Mouse (Mus musculus) heart, postnatal 25 days (tissue): Measurements from ENCODE around the gene Lcat. TPM values are rescaled to one million over a fixed set of nuclear protein-coding genes. Genes with fewer than 3 reads are reported as not detected.
"Not testable (repeated sequence)": the region's sequence is repeated elsewhere in the genome, so short reads cannot be mapped to it uniquely, and the experiment has no call there.

ENCODE experiments used
- DNase-seq: peaks from one replicate; pipeline ENCODE4 v3.0.0; 2022; ENCODE audit warnings: low spot score
- intact Hi-C: fragments of 180-260 bp; cut with DNase I; formaldehyde crosslinking; loops from one replicate; pipeline ENCODE4 v1.15.1; 2025
- total RNA-seq, 2 experiments: library from RNA; stranded (reverse); gene quantifications; 2 replicates each; pipeline ENCODE4 v1.2.3; 2021

Gene Lcat
- total RNA-seq, result 1 to 10 TPM in 1 of 2 experiments, under 1 TPM in 1; 0.75 to 1.3 TPM

- DNase-seq, result no peak
- intact Hi-C loops, result no loop called here
Observed at GRCm38 (mm10) chr8:105943321-105943739, at the start of gene Lcat. TSS of gene Lcat (minus strand) at chr8:105943382.

GRCm38 (mm10) chr8:105992499-105992898 lies 49.3 kb upstream of the Lcat start:
- intact Hi-C loops, result loop anchor here (5.0 kb wide), 2 partner anchors 85 to 125 kb away; no protein-coding TSS in a partner anchor

GRCm38 (mm10) chr8:105991546-105991945 lies 48.4 kb upstream of the Lcat start:
- intact Hi-C loops, result loop anchor here (1.0 to 5.0 kb wide), 3 partner anchors 31 to 126 kb away; no protein-coding TSS in a partner anchor
- DNase-seq, result no peak

More at GRCm38 (mm10) chr8:105992499-105992898, 49.3 kb upstream of the Lcat start:
- DNase-seq, result no peak

GRCm38 (mm10) chr8:105990856-105991387 lies 47.7 kb upstream of the Lcat start, which contains the start of gene Dus2:
TSS of gene Dus2 (plus strand) at chr8:105991337.
- intact Hi-C loops, result loop anchor here (1.0 to 5.0 kb wide), 3 partner anchors 31 to 126 kb away; no protein-coding TSS in a partner anchor
- DNase-seq, result peak; percentile 30

- DNase-seq, result no peak
- intact Hi-C loops, result no loop called here
Observed at GRCm38 (mm10) chr8:105988546-105988945, 45.4 kb upstream of the Lcat start.

GRCm38 (mm10) chr8:105983406-105983805 lies 40.2 kb upstream of the Lcat start:
- DNase-seq, intact Hi-C loops: not testable (repeated sequence)

- intact Hi-C loops, result no loop called here
- no peak for DNase-seq
Observed at GRCm38 (mm10) chr8:105981146-105981545, 38.0 kb upstream of the Lcat start.

- no peak for DNase-seq
- intact Hi-C loops, result no loop called here
Observed at GRCm38 (mm10) chr8:105979325-105979724, 36.1 kb upstream of the Lcat start, which contains the start of gene Dpep3. TSS of gene Dpep3 (minus strand) at chr8:105979429.

- intact Hi-C loops, result no loop called here
- DNase-seq, result no peak
Observed at GRCm38 (mm10) chr8:105975363-105975762, 32.2 kb upstream of the Lcat start.

GRCm38 (mm10) chr8:105971019-105971720 lies 28.0 kb upstream of the Lcat start:
- intact Hi-C loops, result no loop called here
- no peak for DNase-seq

GRCm38 (mm10) chr8:105969367-105969766 lies 26.2 kb upstream of the Lcat start:
- intact Hi-C loops, result no loop called here
- no peak for DNase-seq

GRCm38 (mm10) chr8:105966692-105967311 lies 23.6 kb upstream of the Lcat start:
- intact Hi-C loops, result no loop called here
- no peak for DNase-seq

- intact Hi-C loops, result no loop called here
- peak; percentile 78 for DNase-seq
Observed at GRCm38 (mm10) chr8:105965905-105966341, 22.7 kb upstream of the Lcat start, which contains the start of gene Slc12a4. TSS of gene Slc12a4 (minus strand) at chr8:105966097.

GRCm38 (mm10) chr8:105965266-105965904 lies 22.2 kb upstream of the Lcat start:
- peak; percentile 53 for DNase-seq
- intact Hi-C loops, result no loop called here

- DNase-seq, result no peak
- intact Hi-C loops, result no loop called here
Observed at GRCm38 (mm10) chr8:105964506-105965265, 21.5 kb upstream of the Lcat start.

- intact Hi-C loops, result no loop called here
Observed at GRCm38 (mm10) chr8:105961536-105961935, 18.4 kb upstream of the Lcat start.

GRCm38 (mm10) chr8:105961101-105961500 lies 17.9 kb upstream of the Lcat start:
- no peak for DNase-seq
- intact Hi-C loops, result no loop called here

More at GRCm38 (mm10) chr8:105961536-105961935, 18.4 kb upstream of the Lcat start:
- DNase-seq, result no peak

GRCm38 (mm10) chr8:105959350-105959749 lies 16.2 kb upstream of the Lcat start:
- intact Hi-C loops, result no loop called here
- DNase-seq, result no peak

GRCm38 (mm10) chr8:105957813-105958212 lies 14.6 kb upstream of the Lcat start:
- intact Hi-C loops, result loop anchor here (2.0 kb wide), 1 partner anchor 19 kb away; the partner anchor contains the start of gene Psmb10
- DNase-seq, result peak; percentile 35
